Mouse (Mus musculus) cerebellum, adult 18-20 months (tissue): Measurements from ENCODE around the gene Nhlh1.

Experiments used
- DNase-seq, 2 experiments: peaks; one replicate each; pipeline ENCODE4 v3.0.0; 2021

Nhlh1 gene

GRCm38 (mm10) chr1:172052766-172053279 is 4.5 kb downstream of the Nhlh1 start:
- DNase-seq, result no peak

- DNase-seq, result no peak
Observed at GRCm38 (mm10) chr1:172049131-172049782, 8.1 kb downstream of the Nhlh1 start.

- no peak for DNase-seq
Observed at GRCm38 (mm10) chr1:172048241-172048734, 9.1 kb downstream of the Nhlh1 start.

GRCm38 (mm10) chr1:172046938-172047337 is 10.4 kb downstream of the Nhlh1 start:
- peak; percentile 53 to 77 for DNase-seq

GRCm38 (mm10) chr1:172046410-172046809 is 11.0 kb downstream of the Nhlh1 start:
- DNase-seq, result no peak

- DNase-seq, result no peak
Observed at GRCm38 (mm10) chr1:172029914-172030313, 27.5 kb downstream of the Nhlh1 start.

- no peak for DNase-seq
Observed at GRCm38 (mm10) chr1:172028394-172029275, 28.7 kb downstream of the Nhlh1 start, which contains the start of gene Vangl2. Vangl2 (minus strand) TSS chr1:172028444.

- no peak for DNase-seq
Observed at GRCm38 (mm10) chr1:172027809-172028102, 29.6 kb downstream of the Nhlh1 start.

GRCm38 (mm10) chr1:172027010-172027808 is 30.2 kb downstream of the Nhlh1 start:
- peak; percentile 87 to 97 for DNase-seq

- peak; percentile 20 to 43 for DNase-seq
Observed at GRCm38 (mm10) chr1:172026201-172026901, 31.0 kb downstream of the Nhlh1 start.

- peak in 1 of 2 experiments; percentile 23 for DNase-seq
Observed at GRCm38 (mm10) chr1:172025201-172025904, 32.0 kb downstream of the Nhlh1 start.

- DNase-seq, result no peak
Observed at GRCm38 (mm10) chr1:172024140-172024895, 33.1 kb downstream of the Nhlh1 start.

GRCm38 (mm10) chr1:172019863-172020521 is 37.4 kb downstream of the Nhlh1 start:
- no peak for DNase-seq

GRCm38 (mm10) chr1:172019339-172019738 is 38.0 kb downstream of the Nhlh1 start:
- DNase-seq, result no peak

- no peak for DNase-seq
Observed at GRCm38 (mm10) chr1:172018336-172019311, 38.7 kb downstream of the Nhlh1 start.

- DNase-seq, result no peak
Observed at GRCm38 (mm10) chr1:172017517-172018070, 39.8 kb downstream of the Nhlh1 start.

GRCm38 (mm10) chr1:172016660-172017516 is 40.5 kb downstream of the Nhlh1 start:
- DNase-seq, result no peak

GRCm38 (mm10) chr1:172016031-172016430 is 41.3 kb downstream of the Nhlh1 start:
- no peak for DNase-seq
